Mouse (Mus musculus) mature B cell (primary cell): ENCODE measurements around the gene Atoh8.

Experiments used
- in situ Hi-C: fragments of 300-500 bp; cut with MboI; formaldehyde crosslinking; loops from 2 replicates; pipeline ENCODE4 v1.14.3; 2019

Gene Atoh8

DNA sequence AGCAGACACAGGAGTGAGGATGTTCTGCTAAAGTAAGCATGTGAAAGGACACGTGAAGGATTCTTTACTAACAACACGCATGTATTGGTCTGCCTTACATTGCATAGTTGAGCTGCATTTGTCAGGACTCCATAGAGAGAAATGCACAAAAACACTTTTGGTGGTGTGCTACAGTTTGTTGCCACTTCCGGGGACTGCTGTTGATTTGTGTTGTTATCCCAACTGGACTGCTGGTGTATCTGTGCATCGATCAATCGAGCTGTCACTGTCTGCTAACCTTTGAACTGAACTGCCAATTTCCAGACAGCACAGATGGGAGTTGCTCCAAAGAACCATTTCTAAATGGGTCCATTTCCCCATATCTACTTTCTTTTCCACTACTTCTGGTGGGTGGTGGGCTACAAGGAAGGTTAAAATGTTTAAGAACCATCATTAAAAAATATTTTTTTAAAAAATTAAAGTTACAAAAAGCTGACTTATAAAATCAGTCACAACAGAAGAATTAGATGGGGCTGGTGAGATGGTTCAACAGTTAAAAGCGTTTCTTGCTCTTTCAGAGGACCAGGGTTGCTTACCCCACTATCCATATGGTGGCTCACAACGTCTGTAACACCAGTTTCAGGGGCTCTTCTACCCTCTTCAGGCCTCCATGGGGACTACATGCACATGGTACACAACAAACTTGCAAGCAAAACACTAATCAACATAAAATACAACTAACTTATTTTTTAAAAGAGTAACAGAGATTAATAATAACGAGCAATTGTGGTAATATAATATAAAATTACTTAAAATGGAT lies 76.2 kb downstream of the Atoh8 start:
- in situ Hi-C loops = no loop called here
